Mouse (Mus musculus) embryo, embryonic 10.5 days (tissue): ENCODE measurements around the gene Celf5.
A peak's percentile ranks its signal among the peaks of the same experiment; 100 is the strongest.

Source experiments
- DNase-seq: peaks from one replicate; pipeline ENCODE4 v3.0.0-alpha.2; 2015; ENCODE audit warnings: low spot score

The Celf5 gene

GRCm38 (mm10) chr10:81482533-81482889, at the start of gene Celf5:
TSS of gene Celf5 (minus strand) at chr10:81482709.
- DNase-seq: peak; percentile 64

DNA sequence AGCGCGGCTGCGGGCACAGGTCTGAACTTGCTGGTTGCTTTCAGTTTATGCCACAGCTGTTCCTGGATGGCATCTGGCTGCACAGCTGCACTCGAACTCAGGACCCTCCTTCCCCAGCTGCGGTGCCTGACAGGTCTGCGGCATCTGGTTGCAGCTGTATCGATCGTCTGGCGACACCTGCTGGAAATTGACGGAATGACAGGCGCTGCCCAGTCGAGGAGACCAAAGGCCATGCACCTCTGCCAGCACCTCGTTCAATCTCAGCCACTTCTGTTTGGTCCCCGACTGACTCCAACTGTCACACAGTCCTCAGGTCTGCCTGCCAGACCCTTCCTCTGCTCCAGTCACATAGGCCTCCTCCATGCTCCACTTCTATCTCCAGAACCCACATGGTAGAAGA, 44.3 kb upstream of the Celf5 start:
- DNase-seq: peak; percentile 83

DNA sequence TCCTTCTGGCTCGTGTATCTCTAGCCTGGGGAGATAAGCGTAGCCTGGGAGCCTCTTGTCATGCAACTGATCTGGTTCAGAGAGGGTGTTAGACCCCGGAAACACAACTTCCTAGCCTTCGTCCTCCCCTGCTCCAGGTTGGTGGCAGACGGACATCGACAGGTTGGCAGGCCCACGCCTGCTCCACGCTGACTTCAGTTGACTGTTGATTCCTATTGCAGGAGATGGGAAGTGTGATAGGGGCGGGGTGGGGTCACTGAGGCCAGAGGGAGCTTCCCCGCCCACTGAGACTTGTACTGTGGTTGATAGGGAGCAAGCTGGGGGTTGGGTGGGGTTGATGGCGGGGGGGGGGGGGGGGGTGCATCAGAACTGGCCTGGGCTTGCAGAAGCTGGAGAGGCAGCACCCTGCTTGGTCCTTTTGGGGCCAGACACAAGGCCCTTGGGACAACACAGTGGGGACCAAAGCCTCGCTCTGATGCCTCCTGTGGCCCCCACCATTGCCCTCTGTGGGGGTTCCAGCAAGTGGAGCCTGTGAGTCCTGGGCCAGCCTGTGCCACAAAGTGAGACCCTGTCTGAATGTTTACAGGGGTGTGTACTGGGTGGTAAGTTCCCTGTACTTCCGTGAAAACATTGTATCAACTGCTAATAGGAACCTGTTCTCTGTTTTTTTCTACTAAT, 42.6 kb upstream of the Celf5 start:
- DNase-seq: no peak

DNA sequence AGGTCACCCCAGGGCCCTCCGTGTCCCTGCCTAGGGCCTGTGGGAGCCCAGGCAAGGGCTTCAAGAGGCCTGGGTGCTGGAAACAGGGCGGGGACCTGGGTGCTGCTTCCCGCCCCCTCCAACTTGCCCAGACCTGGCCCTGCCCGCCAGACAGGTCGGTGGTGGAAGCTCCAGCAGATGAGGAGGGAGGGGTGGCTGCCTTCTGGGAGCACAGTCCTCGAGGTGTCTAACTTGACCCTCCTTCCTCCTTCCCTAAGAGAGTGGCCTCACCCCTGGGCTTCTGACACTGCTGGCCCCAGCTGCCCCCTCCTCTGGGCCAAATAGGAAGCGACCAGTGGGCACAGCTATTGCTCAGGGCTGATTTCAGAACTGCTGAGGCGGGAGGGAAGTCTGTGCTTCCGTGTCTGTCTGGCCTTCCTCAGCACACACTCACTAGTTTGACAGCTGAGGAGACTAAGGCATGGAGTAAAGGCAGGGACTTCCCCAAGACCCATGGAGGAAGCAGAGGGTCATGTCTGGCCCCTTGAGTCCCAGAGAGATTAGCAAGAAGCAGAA, 41.6 kb upstream of the Celf5 start, which contains the start of gene Gna15:
Gene Gna15 (minus strand): TSS at position 175 of the 555 bp plus-strand sequence.
- peak; percentile 22 for DNase-seq

- DNase-seq: no peak
These were observed 41.1 kb upstream of the Celf5 start for GRCm38 (mm10) chr10:81523570-81523969.

- DNase-seq: no peak
These were observed 40.6 kb upstream of the Celf5 start for GRCm38 (mm10) chr10:81523142-81523541.

DNA sequence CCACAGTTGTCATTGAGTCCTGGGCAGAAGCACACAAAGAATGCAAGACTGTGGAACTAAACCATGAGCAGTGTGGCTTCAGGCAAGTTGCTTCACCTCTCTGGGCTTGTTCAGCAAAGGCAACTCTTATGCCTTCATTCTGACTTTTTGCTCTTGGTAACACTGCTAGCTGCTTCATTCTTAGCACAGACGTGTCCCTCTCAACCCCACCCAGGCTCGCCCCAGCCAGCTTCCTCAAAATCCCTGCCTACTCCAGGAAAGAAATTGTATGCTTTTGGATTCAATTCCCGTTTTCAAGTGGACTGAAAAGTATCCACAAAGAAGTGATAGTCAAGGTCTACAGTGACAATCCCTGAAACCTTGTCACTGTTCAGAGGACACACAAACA, 37.5 kb upstream of the Celf5 start:
- no peak for DNase-seq

DNA sequence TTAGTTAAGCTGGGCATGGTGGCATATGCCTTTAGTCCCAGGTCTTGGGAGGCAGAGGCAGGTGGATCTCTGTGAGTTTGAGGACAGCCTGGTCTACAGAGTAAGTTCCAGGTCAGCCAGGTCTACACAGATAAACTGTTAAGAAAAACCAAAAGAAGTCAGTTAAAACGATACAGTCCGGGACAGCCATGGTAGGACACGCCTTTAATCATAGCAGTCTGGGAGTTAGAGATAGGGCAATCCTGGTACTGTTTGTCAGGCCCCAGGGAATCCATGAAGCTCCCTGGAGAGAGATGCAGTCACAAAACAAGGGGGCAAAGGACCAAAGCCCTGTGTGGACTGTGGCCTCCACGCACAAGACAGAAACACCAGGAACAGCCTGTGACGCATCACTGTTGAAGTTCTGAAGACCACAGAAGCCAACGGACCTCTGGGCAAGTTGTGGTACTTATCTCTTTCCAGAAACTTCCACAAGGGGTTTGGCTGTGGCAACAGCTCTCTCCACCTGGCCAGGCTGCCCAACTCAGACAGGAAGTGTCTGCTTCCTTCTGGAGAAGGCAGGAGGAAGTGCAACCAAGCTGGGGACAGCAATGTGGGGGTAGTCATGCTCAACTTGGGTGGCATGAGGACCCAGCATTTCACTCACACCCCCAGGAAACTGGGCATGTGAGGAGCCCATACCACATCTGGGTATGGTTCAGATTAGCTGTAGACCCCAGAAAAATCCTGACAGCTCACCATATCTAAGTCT, 36.9 kb upstream of the Celf5 start:
- no peak for DNase-seq

DNA sequence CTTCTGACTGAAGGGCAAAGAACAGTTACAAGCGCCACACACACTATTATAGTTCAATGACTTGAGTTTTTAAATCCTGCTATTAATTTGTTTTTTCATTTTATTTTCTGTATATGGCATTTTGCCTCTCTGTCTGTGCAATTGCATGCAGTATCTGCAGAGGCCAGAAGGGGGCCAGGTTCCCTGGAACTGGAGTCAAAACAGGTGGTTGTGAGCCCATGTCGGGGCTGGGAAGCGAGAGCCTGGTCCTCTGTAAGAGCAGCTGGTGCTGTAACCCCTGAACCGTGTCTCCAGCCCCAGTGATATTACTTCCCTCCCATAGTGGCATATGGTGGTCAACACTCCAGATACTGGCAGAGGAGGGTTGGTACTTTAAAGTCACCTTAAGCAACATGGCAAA, 36.0 kb upstream of the Celf5 start:
- peak; percentile 81 for DNase-seq

DNA sequence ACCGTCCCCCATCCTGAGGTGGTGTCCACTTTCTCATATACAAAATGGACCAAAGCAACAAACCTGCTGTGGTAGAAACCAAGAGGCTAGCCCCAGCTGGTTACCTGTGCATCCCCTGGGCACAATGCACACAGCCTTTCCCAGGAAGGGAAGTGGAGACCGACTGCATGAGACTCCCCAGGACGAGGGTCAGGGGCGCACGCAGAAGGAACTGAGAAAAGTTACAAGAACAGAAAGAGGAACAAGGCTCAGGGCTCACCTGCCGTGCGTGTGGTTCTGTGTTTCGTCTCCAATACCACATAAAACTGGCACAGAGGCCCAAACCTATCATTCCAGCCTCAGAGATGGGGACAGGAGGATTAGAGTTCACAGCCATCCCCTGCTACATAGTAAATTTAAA, 34.7 kb upstream of the Celf5 start:
- DNase-seq: no peak

DNA sequence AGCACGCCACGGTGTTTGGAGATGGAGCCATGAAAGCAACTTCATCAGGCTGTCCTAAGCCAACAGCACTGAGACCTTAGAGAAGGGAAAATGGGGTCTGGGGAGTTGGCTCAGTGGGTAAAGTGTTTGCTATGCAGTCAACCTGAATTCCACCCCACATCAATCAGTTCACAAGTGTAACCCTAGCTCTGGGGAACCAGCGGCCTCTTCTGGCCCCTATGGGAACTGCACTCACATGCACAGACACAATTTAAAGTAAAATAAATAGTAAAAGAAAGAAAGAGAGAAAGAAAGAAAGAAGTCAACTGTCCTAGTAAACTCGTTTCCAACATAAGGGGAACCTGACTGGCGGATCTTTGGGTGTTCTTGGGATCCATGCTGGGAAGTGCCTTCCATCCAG, 31.3 kb upstream of the Celf5 start:
- no peak for DNase-seq

- DNase-seq: no peak
These were observed 27.8 kb upstream of the Celf5 start for GRCm38 (mm10) chr10:81510246-81510810.

GRCm38 (mm10) chr10:81507691-81508489, 25.4 kb upstream of the Celf5 start:
- DNase-seq: no peak

DNA sequence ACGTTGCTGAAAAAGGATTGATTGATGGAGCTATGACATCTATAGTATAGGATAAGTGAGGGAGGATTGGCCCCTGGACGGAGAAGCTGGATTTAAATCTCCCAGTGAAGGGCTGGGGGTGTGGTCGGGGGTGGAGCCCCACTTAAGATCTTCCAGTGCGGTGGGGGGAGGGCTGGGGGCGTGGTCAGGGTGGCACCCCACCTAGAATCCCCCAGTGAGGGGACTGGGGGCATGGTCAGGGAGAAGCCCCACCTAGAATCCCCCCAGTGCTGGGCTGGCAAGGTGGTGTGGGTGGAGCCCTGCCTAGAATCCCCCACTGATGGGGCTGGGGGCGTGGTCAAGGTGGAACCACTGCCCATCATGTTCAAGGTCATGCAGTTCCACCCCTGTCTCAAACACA, 24.6 kb upstream of the Celf5 start:
- no peak for DNase-seq

DNA sequence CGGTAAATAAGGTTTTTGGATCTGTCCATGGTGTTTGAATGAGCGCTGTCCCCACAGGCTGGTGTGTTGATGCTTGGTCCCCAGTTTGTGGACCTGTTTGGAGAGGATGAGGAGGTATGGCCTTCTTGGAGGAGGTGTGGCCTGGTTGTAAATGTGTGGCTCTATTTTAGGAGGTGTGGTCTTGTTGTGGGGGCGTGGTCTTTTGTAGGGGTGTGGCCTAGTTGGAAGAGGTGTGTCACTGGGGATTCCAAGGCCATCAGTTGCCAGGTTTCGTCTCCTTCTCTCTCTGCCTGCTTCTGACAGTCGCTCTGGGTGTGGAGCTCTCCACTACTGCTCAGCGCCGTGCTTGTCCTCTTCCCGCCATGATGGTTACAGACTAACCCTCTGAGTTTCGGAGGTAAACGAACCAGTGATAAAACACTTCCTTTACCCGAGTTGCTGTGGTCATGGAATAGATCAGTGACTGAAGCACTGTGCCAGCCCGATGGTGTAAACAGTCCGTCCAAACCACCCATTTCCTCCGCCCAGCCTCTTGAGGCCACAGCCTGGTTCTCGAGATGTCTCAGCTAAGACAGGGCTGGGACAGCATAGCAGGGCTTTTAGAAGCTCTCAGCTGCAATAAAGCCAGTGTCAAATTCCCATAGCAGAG, 22.6 kb upstream of the Celf5 start:
- DNase-seq: no peak

DNA sequence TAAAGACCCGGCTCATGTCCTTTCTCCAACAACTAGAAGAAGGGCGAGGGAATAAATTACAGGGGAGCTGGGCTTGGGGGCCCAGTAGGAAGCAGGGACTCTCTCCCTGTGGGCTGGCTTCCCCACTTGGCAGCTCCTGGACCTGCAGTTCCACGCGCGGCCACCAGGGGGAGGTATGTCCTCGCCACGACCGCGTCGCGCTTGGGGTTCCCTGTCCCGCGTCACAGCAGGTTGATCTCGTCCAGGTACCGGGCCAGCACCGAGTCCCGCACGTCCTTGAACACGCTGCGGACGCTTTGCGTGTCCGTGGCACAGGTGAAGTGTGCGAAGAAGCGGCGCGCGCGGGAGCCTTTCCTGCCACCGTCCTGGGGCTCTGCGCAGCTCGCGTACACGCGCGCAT, 20.1 kb upstream of the Celf5 start:
- DNase-seq: peak; percentile 84

GRCm38 (mm10) chr10:81501863-81502262, 19.4 kb upstream of the Celf5 start:
- DNase-seq: no peak

GRCm38 (mm10) chr10:81500032-81500431, 17.5 kb upstream of the Celf5 start, which contains the start of gene S1pr4:
TSS of gene S1pr4 (minus strand) at chr10:81500132.
- DNase-seq: no peak

DNA sequence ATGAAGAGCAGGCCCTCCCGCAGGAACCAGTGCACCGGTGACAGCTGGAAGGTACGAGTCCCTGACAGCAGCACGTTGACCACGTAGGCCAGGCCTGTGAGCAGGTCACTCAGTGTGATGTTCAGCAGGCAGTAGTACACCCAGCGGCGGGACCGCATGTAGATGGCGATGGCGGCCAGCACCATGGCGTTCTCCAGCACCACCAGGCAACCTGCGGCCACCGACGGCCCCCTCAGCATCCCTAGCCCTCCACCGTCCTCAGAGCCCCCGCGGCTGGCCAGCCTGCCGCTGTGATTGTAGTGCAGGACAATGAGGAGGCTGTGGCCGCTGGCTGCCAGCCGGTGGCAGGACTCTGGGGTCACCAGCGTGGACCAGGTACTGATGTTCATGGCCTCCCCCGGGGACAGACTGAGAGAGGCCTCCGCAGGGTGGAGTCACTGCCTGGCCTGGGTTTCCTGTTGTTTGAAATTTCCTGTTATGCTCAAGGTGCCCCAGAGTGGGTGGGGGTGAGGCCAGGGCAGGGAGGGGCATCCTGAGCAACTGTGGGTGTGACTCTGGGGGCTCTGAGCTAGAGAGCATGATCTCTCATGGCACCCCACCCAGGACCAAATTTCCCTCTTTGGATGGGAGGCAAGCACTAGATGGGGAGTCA, 16.9 kb upstream of the Celf5 start:
- DNase-seq: no peak

GRCm38 (mm10) chr10:81498316-81499249, 16.1 kb upstream of the Celf5 start:
- DNase-seq: no peak
